Mouse (Mus musculus): ENCODE results near the gene Dcdc2a. TPM values are rescaled to one million over a fixed set of nuclear protein-coding genes. Genes with fewer than 3 reads are reported as not detected.

The Dcdc2a gene
- total RNA-seq (2014; rRNA removed) = 0.83 and 0.94 TPM in 2 replicates
- 0.29 TPM in 2 replicates for polyA plus RNA-seq (2012; rRNA removed)

GRCm38 (mm10) chr13:25055873-25056667, at the start of gene Dcdc2a:
Dcdc2a (plus strand) TSS chr13:25056004.
- Histone ChIP-seq H3K4me3 (ENCODE audit: insufficient read depth, low read depth, low read length) (peak within 1 kb of the TSS; percentile 46), H3K4me1 (ENCODE audit: control insufficient read depth, insufficient read depth, low read length) (no peaks in the 10 kb centered on the region), H3K9ac (ENCODE audit: low read depth, low read length) (peak within 1 kb of the TSS; percentile 39), H3K79me2 (ENCODE audit: control insufficient read depth, insufficient read depth, low read length) (no peaks in the 10 kb centered on the region), H3K27me3 (ENCODE audit: control insufficient read depth, insufficient read depth, low read length) (peaks cover 4% of the 10 kb centered on the region; the same call in 1 of the 2 replicates), H3K36me3 (ENCODE audit: control insufficient read depth, insufficient read depth, low read length) (no peaks in the 10 kb centered on the region), H3K27ac (replicated peaks; ENCODE audit: insufficient read depth, low read depth, low read length) (0 out of 2 replicates have a peak within 1 kb of the TSS, but pooled peaks have one; percentile 7)
- TF ChIP-seq POLR2A (IDR thresholded peaks at IDR 0.05; ENCODE audit: extremely low read depth, insufficient read depth, low read length) (no peak), CTCF (IDR thresholded peaks at IDR 0.05; ENCODE audit: low read depth, low read length) (no peak)
- peak; percentile 5 for DNase-seq (ENCODE audit: extremely low read depth, low read depth, low spot score)
- 9% methylated on average over 63 of the region's 63 CpGs for WGBS

GRCm38 (mm10) chr13:25007115-25007514, 48.7 kb upstream of the Dcdc2a start:
- Histone ChIP-seq H3K27me3 (ENCODE audit: control insufficient read depth, insufficient read depth, low read length) (no peaks in the 10 kb centered on the region), H3K27ac (replicated peaks; ENCODE audit: insufficient read depth, low read depth, low read length) (no peak overlapping the region), H3K9ac (ENCODE audit: low read depth, low read length) (no peak overlapping the region), H3K79me2 (ENCODE audit: control insufficient read depth, insufficient read depth, low read length) (peaks cover 16% of the 10 kb centered on the region), H3K4me3 (ENCODE audit: insufficient read depth, low read depth, low read length) (no peak overlapping the region), H3K4me1 (ENCODE audit: control insufficient read depth, insufficient read depth, low read length) (no peaks in the 10 kb centered on the region), H3K36me3 (ENCODE audit: control insufficient read depth, insufficient read depth, low read length) (peaks cover 19% of the 10 kb centered on the region)
- 46% methylated on average over 7 of the region's 8 CpGs for whole genome bisulfite sequencing
- TF ChIP-seq CTCF (IDR thresholded peaks at IDR 0.05; ENCODE audit: low read depth, low read length) (no peak), POLR2A (IDR thresholded peaks at IDR 0.05; ENCODE audit: extremely low read depth, insufficient read depth, low read length) (no peak)
- DNase-seq (ENCODE audit: extremely low read depth, low read depth, low spot score) = no peak

GRCm38 (mm10) chr13:25018316-25018715, 37.5 kb upstream of the Dcdc2a start:
- no peak for TF ChIP-seq POLR2A (IDR thresholded peaks at IDR 0.05; ENCODE audit: extremely low read depth, insufficient read depth, low read length)
- no peak for TF ChIP-seq CTCF (IDR thresholded peaks at IDR 0.05; ENCODE audit: low read depth, low read length)
- 69% methylated on average over 9 of the region's 9 CpGs for WGBS

GRCm38 (mm10) chr13:25019793-25020539, 35.8 kb upstream of the Dcdc2a start, which contains the start of gene Mrs2:
Mrs2 (minus strand) TSS chr13:25020379.
- TF ChIP-seq CTCF (IDR thresholded peaks at IDR 0.05; ENCODE audit: low read depth, low read length) (no peak), POLR2A (IDR thresholded peaks at IDR 0.05; ENCODE audit: extremely low read depth, insufficient read depth, low read length) (peak; percentile 81)
- Histone ChIP-seq H3K27ac (replicated peaks; ENCODE audit: insufficient read depth, low read depth, low read length) (peak within 1 kb of the TSS; percentile 79), H3K4me3 (ENCODE audit: insufficient read depth, low read depth, low read length) (peak within 1 kb of the TSS; percentile 81), H3K4me1 (ENCODE audit: control insufficient read depth, insufficient read depth, low read length) (peaks cover 12% of the 10 kb centered on the region), H3K79me2 (ENCODE audit: control insufficient read depth, insufficient read depth, low read length) (peaks cover 14% of the 10 kb centered on the region; the same call in 1 of the 2 replicates), H3K27me3 (ENCODE audit: control insufficient read depth, insufficient read depth, low read length) (no peaks in the 10 kb centered on the region), H3K36me3 (ENCODE audit: control insufficient read depth, insufficient read depth, low read length) (no peaks in the 10 kb centered on the region; the same call in 1 of the 2 replicates), H3K9ac (ENCODE audit: low read depth, low read length) (peak within 1 kb of the TSS; percentile 98)
- DNase-seq (ENCODE audit: extremely low read depth, low read depth, low spot score) = peak; percentile 80
- under 1% methylated on average over 84 of the region's 84 CpGs for WGBS

More at GRCm38 (mm10) chr13:25018316-25018715, 37.5 kb upstream of the Dcdc2a start:
- H3K4me3 ChIP-seq (ENCODE audit: insufficient read depth, low read depth, low read length) = no peak overlapping the region
- no peaks in the 10 kb centered on the region; the same call in 1 of the 2 replicates for H3K36me3 ChIP-seq (ENCODE audit: control insufficient read depth, insufficient read depth, low read length)
- no peak for DNase-seq (ENCODE audit: extremely low read depth, low read depth, low spot score)
- H3K4me1 ChIP-seq (ENCODE audit: control insufficient read depth, insufficient read depth, low read length) = peaks cover 12% of the 10 kb centered on the region
- H3K27ac ChIP-seq (replicated peaks; ENCODE audit: insufficient read depth, low read depth, low read length) = no peak overlapping the region
- peaks cover 14% of the 10 kb centered on the region; the same call in 1 of the 2 replicates for H3K79me2 ChIP-seq (ENCODE audit: control insufficient read depth, insufficient read depth, low read length)
- H3K9ac ChIP-seq (ENCODE audit: low read depth, low read length) = no peak overlapping the region
- H3K27me3 ChIP-seq (ENCODE audit: control insufficient read depth, insufficient read depth, low read length) = no peaks in the 10 kb centered on the region

- Histone ChIP-seq H3K4me3 (ENCODE audit: insufficient read depth, low read depth, low read length) (peak overlapping the region; percentile 81), H3K79me2 (ENCODE audit: control insufficient read depth, insufficient read depth, low read length) (peaks cover 14% of the 10 kb centered on the region; the same call in 1 of the 2 replicates), H3K27ac (replicated peaks; ENCODE audit: insufficient read depth, low read depth, low read length) (peak overlapping the region; percentile 65), H3K4me1 (ENCODE audit: control insufficient read depth, insufficient read depth, low read length) (peaks cover 12% of the 10 kb centered on the region), H3K9ac (ENCODE audit: low read depth, low read length) (peak overlapping the region; percentile 43), H3K36me3 (ENCODE audit: control insufficient read depth, insufficient read depth, low read length) (no peaks in the 10 kb centered on the region; the same call in 1 of the 2 replicates), H3K27me3 (ENCODE audit: control insufficient read depth, insufficient read depth, low read length) (no peaks in the 10 kb centered on the region)
- TF ChIP-seq POLR2A (IDR thresholded peaks at IDR 0.05; ENCODE audit: extremely low read depth, insufficient read depth, low read length) = no peak
- TF ChIP-seq CTCF (IDR thresholded peaks at IDR 0.05; ENCODE audit: low read depth, low read length) = no peak
- 6% methylated on average over 4 of the region's 4 CpGs for WGBS
- DNase-seq (ENCODE audit: extremely low read depth, low read depth, low spot score) = peak; percentile 76
Measured at GRCm38 (mm10) chr13:25020540-25020892, 35.3 kb upstream of the Dcdc2a start.

All from liver, adult 2 months (tissue).